Mouse (Mus musculus) brain, embryonic 18.5 days (tissue): ENCODE data around the gene Rbm20.

ENCODE experiments used
- DNase-seq: peaks from one replicate; pipeline ENCODE4 v3.0.0-alpha.2; 2012; ENCODE audit warnings: low read depth, low spot score

Rbm20 gene

GRCm38 (mm10) chr19:53877779-53878178 lies 200.7 kb downstream of the Rbm20 start:
- DNase-seq: no peak

- DNase-seq: no peak
These were observed 203.4 kb downstream of the Rbm20 start for GRCm38 (mm10) chr19:53880460-53880859.

DNA sequence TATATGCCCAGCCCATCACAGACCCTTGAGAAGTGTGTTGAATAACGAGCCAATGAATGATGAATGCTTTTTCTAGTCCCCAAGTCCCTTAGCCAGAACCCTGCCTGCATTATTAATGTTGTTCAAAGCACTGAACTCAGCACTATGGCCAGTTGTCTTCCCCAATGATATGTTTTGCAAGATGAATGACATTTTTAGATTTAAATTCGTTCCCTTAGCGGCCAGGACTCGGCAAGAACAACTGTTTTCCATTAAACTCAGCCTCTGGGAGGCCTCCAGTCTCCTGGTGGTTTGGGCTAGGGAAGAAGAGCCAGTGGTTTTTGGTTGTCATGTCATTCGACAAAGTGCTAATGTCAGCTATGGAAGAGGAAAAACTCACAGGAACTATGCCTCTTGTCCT lies 204.7 kb downstream of the Rbm20 start:
- no peak for DNase-seq

DNA sequence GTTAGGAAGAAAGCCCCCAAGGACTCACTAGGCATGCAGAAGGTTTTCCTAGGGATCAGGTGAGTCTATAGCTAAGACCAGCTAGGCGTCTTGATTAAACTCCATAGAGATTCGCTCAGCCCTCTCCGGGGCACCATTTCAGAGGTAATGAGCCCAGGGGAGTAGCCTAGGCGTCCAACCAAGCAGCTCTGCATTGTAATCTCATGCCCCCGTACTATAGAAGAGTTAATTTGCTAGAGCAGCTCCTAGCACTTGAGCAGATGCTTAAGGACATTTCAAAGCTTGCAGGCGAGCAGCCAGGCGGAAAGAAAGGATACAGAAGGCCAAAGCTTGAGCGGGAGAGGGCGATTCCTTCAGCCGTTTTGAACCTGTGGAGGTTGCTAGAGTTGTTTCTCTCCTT lies 208.3 kb downstream of the Rbm20 start:
- no peak for DNase-seq

DNA sequence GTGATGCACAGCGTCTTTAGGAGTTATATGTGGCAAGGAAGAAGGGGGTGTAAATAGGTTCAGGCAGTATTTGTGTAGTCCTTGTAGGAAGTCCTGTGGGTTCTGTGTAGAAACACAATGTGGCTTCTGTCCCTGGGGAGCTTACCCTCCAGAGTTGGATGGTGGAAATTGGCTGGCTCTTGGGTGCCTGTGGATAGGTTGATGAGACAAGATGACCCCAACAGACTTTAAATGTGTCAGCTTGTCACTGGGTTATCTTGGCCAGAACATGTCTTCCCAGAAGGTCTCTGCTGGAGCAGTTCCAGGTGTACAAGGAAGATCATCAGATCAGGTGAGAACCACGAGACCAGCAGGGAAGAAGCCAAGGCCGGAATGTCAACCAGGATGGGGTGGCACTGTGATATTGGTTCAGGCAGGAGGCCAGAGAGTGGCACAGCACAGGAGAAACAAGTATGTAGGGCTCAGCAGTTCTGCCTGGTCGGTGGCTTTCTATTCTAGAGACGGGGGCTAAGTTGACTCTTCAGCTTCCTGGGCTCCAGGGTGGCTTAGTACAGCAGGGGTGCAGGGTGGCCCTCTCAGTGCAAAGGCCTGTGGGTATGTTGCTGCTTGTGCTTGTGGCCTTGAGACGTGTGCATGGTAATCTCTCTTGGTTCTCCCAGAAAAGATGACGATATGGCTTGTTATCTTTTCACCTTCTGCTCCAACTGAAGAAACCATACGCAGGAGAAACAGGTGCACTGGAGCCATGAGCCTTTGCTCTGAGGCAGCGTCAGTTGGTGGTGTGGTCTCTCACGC lies 209.7 kb downstream of the Rbm20 start:
- no peak for DNase-seq

GRCm38 (mm10) chr19:53887822-53888221 lies 210.7 kb downstream of the Rbm20 start:
- no peak for DNase-seq

GRCm38 (mm10) chr19:53888331-53888730 lies 211.2 kb downstream of the Rbm20 start:
- no peak for DNase-seq

GRCm38 (mm10) chr19:53889555-53889954 lies 212.4 kb downstream of the Rbm20 start:
- no peak for DNase-seq

DNA sequence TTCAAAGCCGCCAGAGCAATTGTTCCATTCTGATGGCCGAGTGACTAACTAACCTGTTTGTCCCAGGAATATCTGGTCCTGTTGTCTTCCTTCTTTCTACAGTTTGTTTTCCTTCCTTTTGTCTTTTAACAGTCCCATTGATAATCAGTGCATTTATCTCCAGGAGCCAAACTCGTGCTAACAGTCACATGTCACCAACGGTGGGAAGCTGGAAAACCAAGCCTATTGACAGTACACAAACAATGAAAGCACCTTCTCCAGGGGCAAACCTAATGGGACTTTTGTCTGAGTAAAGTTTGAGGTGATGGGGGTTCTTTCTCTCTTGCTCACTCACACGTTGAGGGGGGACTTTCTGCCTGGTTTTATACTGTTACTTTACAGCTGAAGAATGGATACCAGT lies 213.2 kb downstream of the Rbm20 start:
- no peak for DNase-seq

DNA sequence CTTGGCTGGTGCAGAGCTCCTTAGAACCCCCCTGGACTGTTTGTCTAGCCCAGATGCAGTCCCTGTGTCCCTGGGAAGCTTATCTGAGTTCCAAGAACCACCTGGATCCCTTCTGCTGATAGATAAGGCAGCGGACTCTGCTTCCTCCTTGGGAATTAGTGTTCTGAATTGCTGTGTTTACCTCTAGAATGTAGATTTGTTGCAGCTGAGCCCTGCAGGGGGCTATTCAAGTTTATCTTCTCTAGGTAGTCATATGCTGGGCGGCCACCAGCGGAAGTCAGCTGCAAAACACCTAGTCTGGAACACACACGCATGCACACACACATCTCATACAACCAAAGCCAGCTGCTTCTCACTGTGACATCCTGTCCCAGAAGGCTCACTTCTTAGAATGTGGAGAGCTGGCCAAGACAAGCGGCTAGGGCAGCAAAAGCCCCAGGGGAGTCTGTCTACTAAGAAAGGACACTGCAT lies 213.7 kb downstream of the Rbm20 start:
- DNase-seq: no peak

GRCm38 (mm10) chr19:53891569-53891968 lies 214.5 kb downstream of the Rbm20 start:
- DNase-seq: no peak

- DNase-seq: no peak
These were observed 215.0 kb downstream of the Rbm20 start, which contains the start of gene Pdcd4 for GRCm38 (mm10) chr19:53892061-53892460. TSS of gene Pdcd4 (plus strand) at chr19:53892231.

DNA sequence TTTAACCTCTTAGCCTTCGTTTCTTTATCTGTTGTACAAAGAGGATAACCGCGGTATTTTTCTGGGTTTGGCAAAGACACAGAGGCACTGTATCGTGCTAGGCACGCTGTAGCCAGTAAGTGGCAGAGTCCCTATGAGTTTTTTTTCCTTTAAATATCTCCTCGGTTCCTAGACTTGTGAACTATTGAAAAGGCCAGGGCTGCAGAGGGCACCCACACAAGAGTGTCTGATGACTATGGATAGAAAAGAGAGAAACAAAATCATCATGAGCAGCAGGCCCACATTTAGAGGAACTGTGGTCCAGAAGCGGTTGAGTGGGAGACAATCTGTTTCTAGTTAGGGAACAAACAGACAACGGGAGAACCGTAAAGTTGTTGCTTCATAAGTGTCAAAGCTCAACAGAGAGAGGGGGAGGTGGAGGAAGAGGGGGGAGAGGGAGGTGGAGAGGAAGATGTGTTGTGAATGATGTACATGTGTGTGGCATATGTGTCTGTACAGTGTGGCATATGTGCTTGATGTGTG lies 215.8 kb downstream of the Rbm20 start:
- DNase-seq: no peak

GRCm38 (mm10) chr19:53893711-53894171 lies 216.6 kb downstream of the Rbm20 start:
- no peak for DNase-seq

- no peak for DNase-seq
These were observed 217.5 kb downstream of the Rbm20 start for GRCm38 (mm10) chr19:53894538-53895121.

DNA sequence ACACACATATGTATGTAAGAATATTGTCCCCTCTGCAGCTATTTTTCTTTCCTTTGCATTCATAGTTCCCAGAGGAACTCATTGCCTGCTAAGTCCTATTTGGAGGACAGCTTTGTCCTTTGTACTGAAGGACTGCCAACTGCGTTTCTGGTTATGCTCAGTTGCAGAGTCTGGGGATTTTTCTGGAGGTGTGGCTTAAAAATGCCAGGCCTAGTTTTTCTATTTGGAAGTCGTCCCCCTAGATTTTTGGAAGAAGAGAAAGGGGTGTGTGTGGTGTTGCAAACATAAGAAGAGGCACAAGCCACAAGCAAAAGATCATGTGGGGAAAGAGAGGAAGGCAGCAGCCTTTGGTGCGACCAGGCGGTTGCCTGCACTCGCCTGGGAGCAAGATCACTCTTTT lies 220.9 kb downstream of the Rbm20 start:
- no peak for DNase-seq

- no peak for DNase-seq
These were observed 221.4 kb downstream of the Rbm20 start for GRCm38 (mm10) chr19:53898498-53898897.

GRCm38 (mm10) chr19:53898970-53899900 lies 222.1 kb downstream of the Rbm20 start:
- no peak for DNase-seq

DNA sequence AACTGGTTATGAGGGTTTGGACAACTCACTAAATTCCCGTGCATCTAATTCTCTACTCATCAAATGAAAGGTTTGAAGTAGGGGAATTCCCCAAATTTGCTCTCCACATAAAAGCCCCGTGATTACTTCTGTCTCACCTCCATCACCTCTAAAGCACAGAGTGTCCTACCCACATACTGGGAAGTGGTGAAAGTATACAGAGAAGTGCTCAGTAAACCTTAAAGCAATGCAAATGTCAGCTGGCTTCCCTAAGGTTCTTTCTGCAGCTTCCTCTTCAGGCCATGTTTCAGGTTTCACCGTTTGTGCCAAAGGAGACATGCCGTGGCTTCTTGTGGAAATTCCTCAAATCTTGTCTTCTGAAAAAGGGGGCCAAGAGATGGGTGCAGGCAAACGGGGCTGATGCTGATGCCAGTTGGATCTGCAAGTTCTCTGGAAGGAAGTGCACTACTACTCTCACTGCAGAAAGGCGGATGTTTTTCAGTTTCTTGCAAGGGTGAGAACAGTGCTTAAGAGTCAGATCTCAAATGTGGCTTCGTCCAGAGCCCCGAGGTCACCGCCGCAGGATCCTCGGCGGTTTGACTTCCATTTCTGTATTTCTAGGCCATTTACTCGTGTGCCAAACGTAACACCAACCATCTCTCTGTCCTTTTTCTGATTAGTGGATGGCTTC lies 223.0 kb downstream of the Rbm20 start:
- DNase-seq: no peak

DNA sequence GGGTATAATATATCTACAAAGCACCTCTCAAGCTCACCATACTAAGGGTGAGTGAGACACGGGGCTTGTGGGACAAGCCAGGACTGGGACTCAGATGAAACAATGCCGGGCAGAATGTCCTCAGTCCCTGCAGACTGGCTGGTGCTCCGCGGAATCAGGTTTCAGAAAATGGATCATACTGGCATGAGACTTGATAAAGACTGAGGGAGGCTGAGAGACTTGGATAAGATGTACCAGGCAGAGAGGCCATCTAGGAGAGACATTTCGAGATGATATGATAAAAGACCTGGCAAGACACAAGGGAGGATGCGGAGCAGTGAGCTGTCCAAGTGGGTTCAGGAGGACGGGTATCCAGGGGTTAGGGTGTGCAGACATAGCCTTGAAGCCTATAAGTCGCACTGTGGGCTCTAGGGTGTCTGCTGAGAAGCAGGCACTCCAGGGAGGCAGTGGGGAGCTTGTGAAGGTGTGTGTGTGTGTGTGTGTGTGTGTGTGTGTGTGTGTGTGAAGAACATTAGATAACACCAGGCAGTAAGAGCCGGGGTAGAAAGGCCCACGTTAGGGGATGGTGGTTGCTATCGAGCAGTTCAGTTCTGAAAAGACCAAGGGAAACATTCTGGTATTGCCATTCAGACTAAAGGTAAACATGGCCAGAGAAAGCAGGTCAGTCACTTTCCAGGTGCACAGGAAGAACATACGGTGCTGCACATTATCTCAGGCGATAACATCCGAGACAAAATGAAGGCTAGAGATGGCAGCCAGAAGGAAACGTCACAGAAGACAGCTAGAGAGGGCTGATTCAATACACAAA lies 225.0 kb downstream of the Rbm20 start:
- DNase-seq: no peak
